Mouse (Mus musculus): ENCODE data around the gene Nudt6.

Nudt6 gene

GRCm38 (mm10) chr3:37383096-37383765 is 36.8 kb downstream of the Nudt6 start:
- in situ Hi-C loops (cut with MboI, MseI), result loop anchor here (10.0 kb wide), 1 partner anchor 158 kb away; no protein-coding TSS in a partner anchor

GRCm38 (mm10) chr3:37381457-37381856 is 38.6 kb downstream of the Nudt6 start:
- in situ Hi-C loops (cut with MboI, MseI), result loop anchor here (10.0 kb wide), 1 partner anchor 157 kb away; no protein-coding TSS in a partner anchor

GRCm38 (mm10) chr3:37379930-37380881 is 39.8 kb downstream of the Nudt6 start:
- in situ Hi-C loops (cut with MboI, MseI), result loop anchor here (10.0 kb wide), 1 partner anchor 155 kb away; no protein-coding TSS in a partner anchor

- in situ Hi-C loops (cut with MboI, MseI), result no loop called here
Observed at GRCm38 (mm10) chr3:37379201-37379600, 40.8 kb downstream of the Nudt6 start.

DNA sequence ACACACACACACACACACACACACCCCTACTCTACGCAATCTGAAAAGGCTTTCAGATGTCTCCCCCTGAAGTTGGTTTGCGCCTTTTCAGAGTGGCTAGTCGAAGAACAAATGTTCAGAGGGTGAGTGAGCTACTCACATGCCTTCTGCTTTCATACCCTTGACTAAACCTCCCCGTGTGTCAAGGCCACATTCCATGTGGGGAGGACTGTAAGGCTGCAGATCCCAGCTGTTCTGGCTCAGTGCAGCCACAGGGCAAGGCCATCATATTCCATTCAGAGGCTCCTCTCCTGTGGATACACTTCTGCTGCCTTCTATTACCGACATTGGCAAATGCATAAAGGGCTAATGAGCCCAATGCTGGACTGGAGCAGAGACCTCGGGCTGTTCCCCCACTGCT is 41.6 kb downstream of the Nudt6 start:
- in situ Hi-C loops (cut with MboI, MseI), result no loop called here

- in situ Hi-C loops (cut with MboI, MseI), result no loop called here
Observed at GRCm38 (mm10) chr3:37377926-37378325, 42.1 kb downstream of the Nudt6 start.

DNA sequence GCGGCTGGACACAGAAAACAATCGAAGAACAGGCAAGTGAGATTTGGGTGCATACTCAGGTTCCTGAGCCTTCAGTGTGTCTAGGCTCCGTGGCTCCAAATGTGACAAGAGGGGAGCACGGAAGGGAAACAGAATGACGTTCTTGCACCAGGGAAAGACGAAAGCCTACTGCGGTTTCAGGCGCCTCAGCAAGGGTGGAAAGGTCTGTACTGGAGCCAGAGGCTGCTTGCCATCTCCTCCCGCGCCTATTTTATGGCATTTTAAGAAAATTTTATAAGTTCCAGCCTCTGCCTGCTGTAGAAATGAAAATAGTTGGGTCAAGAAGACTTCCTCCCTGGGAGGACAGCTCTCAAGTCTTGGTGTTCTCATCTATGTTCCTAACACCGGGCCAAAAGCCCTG is 46.3 kb downstream of the Nudt6 start:
- in situ Hi-C loops (cut with MboI, MseI), result no loop called here

DNA sequence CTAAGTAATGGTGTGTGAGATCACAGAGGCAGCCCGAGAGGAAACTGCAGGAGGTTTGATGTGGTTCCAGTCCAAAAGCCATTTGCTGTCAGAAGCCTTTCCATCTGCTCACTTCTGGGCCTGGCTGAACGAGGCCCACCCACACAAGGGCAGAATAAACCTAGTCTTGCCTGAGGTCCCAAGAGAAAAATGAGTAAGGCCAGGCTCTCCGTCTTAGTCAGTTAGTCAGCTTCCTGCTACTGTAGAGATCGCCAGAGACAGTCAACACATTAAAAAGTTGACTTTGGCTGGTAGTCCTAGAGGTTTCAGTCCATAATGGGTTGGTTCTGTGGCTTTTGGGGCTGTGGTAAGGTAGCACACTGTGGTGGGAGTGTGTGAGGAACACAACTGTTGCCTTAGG is 49.6 kb downstream of the Nudt6 start:
- in situ Hi-C loops (cut with MboI, MseI), result no loop called here

GRCm38 (mm10) chr3:37366381-37367053 is 53.5 kb downstream of the Nudt6 start:
- in situ Hi-C loops (cut with MboI, MseI), result no loop called here

DNA sequence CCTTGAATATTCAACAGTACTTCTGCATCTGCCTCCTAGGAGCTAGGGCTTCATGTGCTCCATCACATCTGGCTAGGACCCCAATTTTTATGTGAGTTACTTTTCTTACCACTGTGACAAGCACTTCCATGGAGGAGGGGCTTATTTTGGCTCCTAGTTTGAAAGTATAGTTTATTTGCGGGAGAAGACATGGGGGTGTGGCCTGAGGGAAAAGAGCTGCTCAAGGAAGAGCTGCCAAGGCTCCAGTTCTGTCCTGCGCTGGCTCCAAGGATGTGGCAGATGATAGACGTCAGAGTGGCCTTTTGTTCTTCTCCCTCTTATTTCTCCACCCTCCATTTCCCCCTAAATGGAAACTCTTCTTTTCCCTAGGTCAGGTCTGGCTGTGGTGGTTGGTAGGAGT is 54.0 kb downstream of the Nudt6 start:
- in situ Hi-C loops (cut with MboI, MseI), result no loop called here

DNA sequence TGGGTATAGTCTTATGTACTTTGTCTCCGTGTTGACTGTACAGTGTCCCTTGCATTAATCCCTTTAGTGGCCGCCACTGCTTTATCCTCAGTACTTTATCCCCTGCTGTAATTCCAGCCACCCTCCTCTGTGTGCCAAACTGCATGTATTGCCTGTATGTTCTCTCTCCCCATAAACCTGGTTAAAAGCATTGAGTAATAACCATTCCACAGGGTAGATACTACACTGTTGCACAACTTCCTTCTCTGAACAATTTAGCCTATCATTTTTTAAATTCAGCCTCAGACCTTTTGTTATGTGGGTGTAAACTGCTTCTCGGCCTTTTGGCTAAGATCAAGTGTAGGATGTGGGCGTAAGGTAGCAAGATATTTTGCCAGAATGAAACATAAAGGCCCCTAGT is 54.9 kb downstream of the Nudt6 start:
- in situ Hi-C loops (cut with MboI, MseI), result no loop called here

DNA sequence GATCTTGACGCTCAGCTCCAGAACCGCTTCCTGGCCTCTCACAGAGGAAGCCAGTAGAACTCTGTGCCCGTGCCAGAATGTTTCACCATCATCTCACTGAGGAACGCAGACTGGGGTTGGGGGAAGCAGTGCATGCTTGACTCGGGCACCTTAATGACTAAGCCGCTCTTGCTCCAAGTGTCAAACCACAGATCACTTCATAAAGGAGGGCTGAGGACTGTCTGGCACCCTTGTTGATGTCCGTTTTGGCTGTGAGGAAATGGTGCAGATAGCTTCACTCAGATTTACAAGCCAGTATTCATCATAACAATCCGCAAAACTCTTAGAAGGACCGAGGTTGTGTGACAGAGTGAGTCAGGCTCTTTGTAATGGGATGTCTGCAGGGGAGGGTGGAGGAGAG is 59.3 kb downstream of the Nudt6 start:
- in situ Hi-C loops (cut with MboI, MseI), result no loop called here

Measured in regulatory T cell (primary cell).